Mouse (Mus musculus) myocyte (in vitro differentiated cells): ENCODE measurements at regions not wholly inside any gene's neighbourhood (a gene's known extent, or its start where the extent isn't known, plus 50 kb on each side); places are given as distances from the start of the nearest gene placed in this dataset.

Experiments used
- H3K27me3 ChIP-seq: one replicate; pipeline ENCODE4 v1.6.1; 2011; ENCODE audit not compliant: control insufficient read depth, insufficient read depth, insufficient read length
- H3K36me3 ChIP-seq: one replicate; pipeline ENCODE4 v1.6.1; 2011; ENCODE audit not compliant: control insufficient read depth, insufficient read depth
- H3K4me2 ChIP-seq: one replicate; pipeline ENCODE4 v1.6.1; 2011; ENCODE audit warnings: low read depth, control low read depth
- H3K4me3 ChIP-seq: one replicate; pipeline ENCODE4 v1.5.1; 2011; ENCODE audit warnings: mild to moderate bottlenecking, control low read depth, moderate library complexity
- H3K79me2 ChIP-seq: one replicate; pipeline ENCODE4 v1.6.1; 2011; ENCODE audit not compliant: control insufficient read depth, insufficient read depth
- H3ac ChIP-seq: one replicate; pipeline ENCODE4 v1.6.1; 2011; ENCODE audit not compliant: control insufficient read depth, insufficient read length
- CEBPB ChIP-seq: IDR thresholded peaks from 2 replicates; pipeline ENCODE4 v1.6.1; 2011; ENCODE audit warnings: mild to moderate bottlenecking, moderate library complexity; ENCODE audit not compliant: poor library complexity, insufficient read depth, severe bottlenecking
- E2F4 ChIP-seq: IDR thresholded peaks from one replicate; pipeline ENCODE4 v1.6.1; 2011; ENCODE audit warnings: mild to moderate bottlenecking, control low read depth, moderate library complexity; ENCODE audit not compliant: insufficient read depth
- MAX ChIP-seq: IDR thresholded peaks from one replicate; pipeline ENCODE4 v1.6.1; 2011; ENCODE audit warnings: low read depth, mild to moderate bottlenecking, control low read depth
- MYOD1 ChIP-seq, 3 experiments: IDR thresholded peaks; one replicate each; pipeline ENCODE4 v1.6.1; 2011; ENCODE audit warnings: control low read depth in 2 of 3, low read depth in 2 of 3, mild to moderate bottlenecking in 2 of 3, moderate library complexity in 1 of 3; ENCODE audit not compliant: insufficient read length in 2 of 3, control insufficient read depth in 1 of 3
- MYOG ChIP-seq, 3 experiments: IDR thresholded peaks; one replicate each; pipeline ENCODE4 v1.6.1; 2011; ENCODE audit warnings: control low read depth in 2 of 3, low read depth in 2 of 3, mild to moderate bottlenecking in 2 of 3; ENCODE audit not compliant: insufficient read length in 2 of 3, control insufficient read depth in 1 of 3, insufficient read depth in 1 of 3
- POLR2A ChIP-seq: IDR thresholded peaks from one replicate; pipeline ENCODE4 v1.6.1; 2011; ENCODE audit warnings: low read depth, mild to moderate bottlenecking, control low read depth, moderate library complexity; ENCODE audit not compliant: insufficient read length
- POLR2AphosphoS2 ChIP-seq: IDR thresholded peaks from one replicate; pipeline ENCODE4 v1.6.1; 2011; ENCODE audit warnings: low read depth, control low read depth; ENCODE audit not compliant: insufficient read length
- REST ChIP-seq: IDR thresholded peaks from one replicate; pipeline ENCODE4 v1.6.1; 2011; ENCODE audit warnings: mild to moderate bottlenecking, control low read depth, moderate library complexity; ENCODE audit not compliant: insufficient read depth, insufficient read length
- SRF ChIP-seq: IDR thresholded peaks from one replicate; pipeline ENCODE4 v1.6.1; 2011; ENCODE audit warnings: low read depth; ENCODE audit not compliant: control insufficient read depth, insufficient read length
- TCF12 ChIP-seq: IDR thresholded peaks from one replicate; pipeline ENCODE4 v1.6.1; 2011; ENCODE audit warnings: mild to moderate bottlenecking, control low read depth; ENCODE audit not compliant: poor library complexity, insufficient read depth, severe bottlenecking
- TCF3 ChIP-seq: IDR thresholded peaks from one replicate; pipeline ENCODE4 v1.6.1; 2011; ENCODE audit warnings: low read depth, control low read depth; ENCODE audit not compliant: insufficient read length
- USF1 ChIP-seq: IDR thresholded peaks from one replicate; pipeline ENCODE4 v1.6.1; 2011; ENCODE audit warnings: low read depth, mild to moderate bottlenecking, control low read depth, moderate library complexity

DNA sequence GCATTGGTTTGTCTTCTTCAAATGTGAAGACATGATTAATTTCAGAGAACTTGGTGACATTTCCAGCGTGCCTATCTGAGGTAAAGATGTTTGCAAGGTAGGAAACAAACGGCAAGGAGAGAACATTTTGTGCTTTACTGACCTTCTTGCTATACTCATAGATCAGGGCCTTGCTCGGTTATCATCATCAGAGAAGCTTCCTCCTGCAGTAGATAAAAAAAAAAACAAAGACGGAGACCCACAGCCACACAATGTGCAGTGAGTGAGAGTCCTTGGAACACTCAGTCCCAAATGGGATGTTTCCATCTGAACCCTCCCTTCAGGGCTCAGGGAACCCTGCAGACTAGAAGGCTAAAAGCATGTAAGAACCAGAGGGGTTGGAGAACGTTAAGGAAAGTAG, 374.6 kb downstream of the Adamts20 start:
- H3K27me3 ChIP-seq: no peaks in the 10 kb centered on the region
- no peak overlapping the region for H3K4me2 ChIP-seq
- no peaks in the 10 kb centered on the region for H3K79me2 ChIP-seq
- no peak overlapping the region for H3K4me3 ChIP-seq
- H3ac ChIP-seq: no peak overlapping the region
- TF ChIP-seq POLR2AphosphoS2 (no peak), SRF (no peak), TCF3 (no peak), MAX (no peak), E2F4 (no peak), TCF12 (no peak), POLR2A (no peak), CEBPB (no peak), REST (no peak), USF1 (no peak), MYOD1 (IDR thresholded peaks at IDR 0.05; ENCODE audit: control insufficient read depth in 1 of 3, insufficient read length in 2 of 3, low read depth in 2 of 3) (no peak), MYOG (IDR thresholded peaks at IDR 0.05; ENCODE audit: control insufficient read depth in 1 of 3, insufficient read depth in 1 of 3, insufficient read length in 2 of 3, low read depth in 2 of 3) (no peak)
- H3K36me3 ChIP-seq: no peaks in the 10 kb centered on the region

DNA sequence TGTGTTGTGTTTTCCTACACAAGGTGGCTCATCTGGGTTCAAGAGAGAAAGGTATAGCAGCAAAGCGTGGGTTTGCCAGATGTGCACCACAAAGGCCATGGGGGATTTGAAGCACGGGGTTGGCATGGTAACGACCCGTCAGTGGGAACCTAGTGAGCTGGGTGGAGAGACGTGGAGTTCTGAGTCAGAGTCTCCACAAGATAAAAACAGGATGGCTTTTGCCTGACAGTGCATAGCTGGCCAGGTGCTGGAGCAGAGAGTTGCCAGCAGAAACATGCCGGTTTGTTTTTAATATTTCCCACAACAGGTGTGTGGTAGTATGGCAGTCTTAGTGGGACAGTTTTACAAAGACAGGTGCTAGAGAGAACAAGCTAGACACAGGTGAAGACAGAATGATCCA, 375.4 kb downstream of the Adamts20 start:
- Histone ChIP-seq H3ac (no peak overlapping the region), H3K27me3 (no peaks in the 10 kb centered on the region), H3K4me3 (no peak overlapping the region), H3K4me2 (no peak overlapping the region), H3K79me2 (no peaks in the 10 kb centered on the region), H3K36me3 (no peaks in the 10 kb centered on the region)
- no peak for TF ChIP-seq POLR2AphosphoS2
- peak in 1 of 3 experiments; percentile 36 for TF ChIP-seq MYOD1 (IDR thresholded peaks at IDR 0.05; ENCODE audit: control insufficient read depth in 1 of 3, insufficient read length in 2 of 3, low read depth in 2 of 3)

DNA sequence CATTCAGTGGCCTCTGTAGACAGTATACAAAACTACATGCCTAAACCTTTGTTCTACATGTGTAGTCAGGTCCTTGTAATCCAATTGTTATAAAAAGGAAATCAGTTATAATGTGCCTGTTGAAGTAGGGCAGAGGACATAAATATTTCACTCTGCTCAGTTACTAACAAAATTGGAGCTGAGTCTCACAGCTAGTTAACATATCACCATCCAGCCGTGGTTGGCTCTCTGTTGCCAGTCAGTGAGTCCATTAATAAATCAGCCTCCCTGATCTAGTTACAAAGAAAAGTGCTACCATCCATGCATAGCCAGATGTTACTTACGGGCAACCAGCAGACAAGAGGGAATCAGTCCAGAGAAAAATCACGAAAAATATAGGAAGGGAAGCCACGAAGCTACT, 382.8 kb downstream of the Adamts20 start:
- no peaks in the 10 kb centered on the region for H3K36me3 ChIP-seq
- TF ChIP-seq MYOD1 (IDR thresholded peaks at IDR 0.05; ENCODE audit: control insufficient read depth in 1 of 3, insufficient read length in 2 of 3, low read depth in 2 of 3): no peak
- TF ChIP-seq CEBPB: no peak
- TF ChIP-seq MAX: no peak
- no peak for TF ChIP-seq MYOG (IDR thresholded peaks at IDR 0.05; ENCODE audit: control insufficient read depth in 1 of 3, insufficient read depth in 1 of 3, insufficient read length in 2 of 3, low read depth in 2 of 3)
- TF ChIP-seq POLR2AphosphoS2: no peak
- no peak for TF ChIP-seq REST
- no peak for TF ChIP-seq E2F4
- TF ChIP-seq POLR2A: no peak
- no peak for TF ChIP-seq TCF12
- TF ChIP-seq USF1: no peak
- no peak for TF ChIP-seq TCF3
- TF ChIP-seq SRF: no peak

DNA sequence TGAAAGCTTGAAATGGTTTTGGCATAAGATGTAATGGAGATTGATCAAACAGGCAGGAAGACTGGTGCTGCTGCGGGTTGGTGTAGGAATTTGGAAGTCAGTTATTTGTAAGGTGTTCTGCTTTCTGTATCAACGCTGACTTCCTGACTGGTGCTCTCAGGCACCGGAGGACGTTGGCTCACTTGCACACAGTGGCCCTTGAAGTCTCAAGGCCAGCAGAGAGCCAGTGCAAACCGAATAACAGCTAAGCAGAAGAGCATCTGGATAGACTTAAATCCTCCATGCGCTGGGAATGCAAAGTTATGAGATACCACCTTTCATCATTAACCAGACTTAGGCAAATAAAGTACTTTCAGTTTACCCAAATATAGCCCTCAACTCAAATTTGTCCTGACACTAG, 388.2 kb downstream of the Adamts20 start:
- H3K27me3 ChIP-seq: no peaks in the 10 kb centered on the region
- H3K79me2 ChIP-seq: no peaks in the 10 kb centered on the region
- no peaks in the 10 kb centered on the region for H3K36me3 ChIP-seq
- H3ac ChIP-seq: no peak overlapping the region
- no peak overlapping the region for H3K4me3 ChIP-seq
- H3K4me2 ChIP-seq: no peak overlapping the region
- TF ChIP-seq SRF: no peak
- TF ChIP-seq TCF3: no peak
- TF ChIP-seq MYOD1 (IDR thresholded peaks at IDR 0.05; ENCODE audit: control insufficient read depth in 1 of 3, insufficient read length in 2 of 3, low read depth in 2 of 3): no peak
- no peak for TF ChIP-seq USF1
- no peak for TF ChIP-seq CEBPB
- TF ChIP-seq E2F4: no peak
- no peak for TF ChIP-seq POLR2A
- no peak for TF ChIP-seq REST
- TF ChIP-seq MAX: no peak
- no peak for TF ChIP-seq POLR2AphosphoS2
- TF ChIP-seq TCF12: no peak
- no peak for TF ChIP-seq MYOG (IDR thresholded peaks at IDR 0.05; ENCODE audit: control insufficient read depth in 1 of 3, insufficient read depth in 1 of 3, insufficient read length in 2 of 3, low read depth in 2 of 3)

More for the DNA sequence above, 382.8 kb downstream of the Adamts20 start:
- Histone ChIP-seq H3K4me3 (no peak overlapping the region), H3ac (no peak overlapping the region), H3K4me2 (no peak overlapping the region), H3K27me3 (no peaks in the 10 kb centered on the region), H3K79me2 (no peaks in the 10 kb centered on the region)

DNA sequence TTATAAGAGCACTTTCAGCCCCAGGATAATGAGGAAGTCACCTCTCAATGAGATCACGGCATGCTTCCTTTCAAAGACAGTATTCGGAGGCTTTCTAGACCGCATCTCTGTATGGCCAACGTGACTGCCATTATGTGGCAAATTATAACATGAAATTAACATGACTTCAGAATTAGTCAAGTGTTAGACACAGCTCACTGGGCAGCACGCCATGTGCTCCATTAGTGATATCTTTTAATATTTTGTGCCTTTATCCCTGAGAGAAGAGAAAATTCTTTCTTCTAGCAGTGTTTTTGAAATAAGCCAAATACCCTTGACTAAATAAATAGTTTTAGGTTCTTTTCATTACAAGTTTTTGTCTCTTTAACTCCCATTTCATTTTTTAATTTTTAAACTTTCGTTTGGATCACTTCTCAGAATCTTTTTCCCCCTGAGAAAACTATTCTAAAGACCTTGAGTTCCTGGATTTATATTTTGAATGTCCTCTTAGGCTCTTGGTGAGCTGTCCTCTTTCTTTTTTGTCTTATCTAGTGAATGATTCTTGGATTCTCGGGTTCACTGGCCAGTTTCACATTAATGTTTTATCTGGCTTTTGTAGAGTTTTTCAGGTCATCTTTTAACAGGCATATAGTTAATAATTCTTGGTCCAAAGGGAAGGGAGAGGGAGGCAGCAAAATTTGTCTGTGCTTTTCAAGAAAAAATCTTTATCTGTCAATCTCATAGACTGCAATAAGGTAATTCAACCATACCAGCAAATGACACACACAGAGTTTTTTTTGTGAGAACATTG, 390.9 kb downstream of the Adamts20 start:
- Histone ChIP-seq H3K4me2 (peak overlapping the region; percentile 37), H3ac (no peak overlapping the region), H3K27me3 (no peaks in the 10 kb centered on the region), H3K36me3 (no peaks in the 10 kb centered on the region), H3K4me3 (no peak overlapping the region), H3K79me2 (no peaks in the 10 kb centered on the region)
- TF ChIP-seq TCF12 (no peak), REST (no peak), TCF3 (no peak), MYOG (IDR thresholded peaks at IDR 0.05; ENCODE audit: control insufficient read depth in 1 of 3, insufficient read depth in 1 of 3, insufficient read length in 2 of 3, low read depth in 2 of 3) (no peak), POLR2AphosphoS2 (no peak)
